Mouse (Mus musculus) retina, postnatal 1 day (tissue): ENCODE measurements around the gene Mrps31.

Experiments used
- DNase-seq: peaks from one replicate; pipeline ENCODE4 v3.0.0-alpha.2; 2012

Mrps31 gene

GRCm38 (mm10) chr8:22411282-22411702, at the start of gene Mrps31:
Gene Mrps31 (plus strand): TSS chr8:22411361.
- DNase-seq = peak; percentile 96

GRCm38 (mm10) chr8:22376311-22376710, 34.9 kb upstream of the Mrps31 start:
- DNase-seq = no peak

GRCm38 (mm10) chr8:22376903-22377302, 34.3 kb upstream of the Mrps31 start:
- DNase-seq = peak; percentile 57

GRCm38 (mm10) chr8:22380934-22381333, 30.2 kb upstream of the Mrps31 start:
- no peak for DNase-seq

GRCm38 (mm10) chr8:22382824-22383595, 28.2 kb upstream of the Mrps31 start:
- no peak for DNase-seq

- no peak for DNase-seq
These were observed 26.0 kb upstream of the Mrps31 start for GRCm38 (mm10) chr8:22385158-22385557.

- no peak for DNase-seq
These were observed 21.3 kb upstream of the Mrps31 start for GRCm38 (mm10) chr8:22389874-22390273.

- no peak for DNase-seq
These were observed 20.2 kb upstream of the Mrps31 start for GRCm38 (mm10) chr8:22390766-22391463.

- no peak for DNase-seq
These were observed 16.7 kb upstream of the Mrps31 start for GRCm38 (mm10) chr8:22394471-22394870.

- no peak for DNase-seq
These were observed 15.9 kb upstream of the Mrps31 start for GRCm38 (mm10) chr8:22395256-22395655.

GRCm38 (mm10) chr8:22397811-22398141, 13.4 kb upstream of the Mrps31 start:
- no peak for DNase-seq

- peak; percentile 94 for DNase-seq
These were observed 12.8 kb upstream of the Mrps31 start, which contains the start of gene Slc25a15 for GRCm38 (mm10) chr8:22398142-22398951. Gene Slc25a15 (minus strand): TSS chr8:22398597.

- no peak for DNase-seq
These were observed 11.8 kb upstream of the Mrps31 start for GRCm38 (mm10) chr8:22399285-22399880.

GRCm38 (mm10) chr8:22400593-22400992, 10.6 kb upstream of the Mrps31 start:
- no peak for DNase-seq

GRCm38 (mm10) chr8:22403235-22403634, 7.9 kb upstream of the Mrps31 start:
- no peak for DNase-seq

GRCm38 (mm10) chr8:22405733-22406132, 5.4 kb upstream of the Mrps31 start:
- DNase-seq = no peak

GRCm38 (mm10) chr8:22410688-22411281, 376 bp upstream of the Mrps31 start:
- DNase-seq = no peak

- no peak for DNase-seq
These were observed 810 bp downstream of the Mrps31 start for GRCm38 (mm10) chr8:22411971-22412370.
